Mouse (Mus musculus) heart, embryonic 16.5 days (tissue): Measurements from ENCODE around the gene Elovl1. TPM values are rescaled to one million over a fixed set of nuclear protein-coding genes. Genes with fewer than 3 reads are reported as not detected.

Source experiments
- ATAC-seq: fragments of 200-750 bp; cut with Nextera tagmentation; replicated peaks from 2 replicates; pipeline ENCODE4 v1.8.0; 2017; ENCODE audit warnings: moderate number of reproducible peaks; ENCODE audit not compliant: insufficient read depth, low FRiP score; ENCODE audit errors: extremely low read depth
- H3K27ac ChIP-seq: fragments of 300-500 bp; sonication (generic); 2 replicates; pipeline ENCODE4 v1.5.1; 2014; ENCODE audit warnings: mild to moderate bottlenecking, low read length, control low read depth, moderate library complexity
- H3K27me3 ChIP-seq: fragments of 300-500 bp; sonication (generic); 2 replicates; pipeline ENCODE4 v1.6.1; 2014; ENCODE audit warnings: low read length, mixed read lengths; ENCODE audit not compliant: control insufficient read depth, insufficient read depth
- H3K36me3 ChIP-seq: fragments of 300-500 bp; sonication (generic); 2 replicates; pipeline ENCODE4 v1.6.1; 2014; ENCODE audit not compliant: control insufficient read depth, insufficient read depth
- H3K4me1 ChIP-seq: fragments of 300-500 bp; sonication (generic); 2 replicates; pipeline ENCODE4 v1.6.1; 2014; ENCODE audit warnings: low read length, mixed read lengths; ENCODE audit not compliant: control insufficient read depth, insufficient read depth
- H3K4me2 ChIP-seq: fragments of 300-500 bp; sonication (generic); 2 replicates; pipeline ENCODE4 v1.6.1; 2014; ENCODE audit warnings: low read depth, mild to moderate bottlenecking, control low read depth, low read length
- H3K4me3 ChIP-seq: fragments of 300-500 bp; sonication (generic); 2 replicates; pipeline ENCODE4 v1.5.1; 2014; ENCODE audit warnings: mild to moderate bottlenecking, control low read depth, low read length
- H3K9ac ChIP-seq: fragments of 300-500 bp; sonication (generic); 2 replicates; pipeline ENCODE4 v1.6.1; 2014; ENCODE audit warnings: low read length, control low read depth
- H3K9me3 ChIP-seq: fragments of 300-500 bp; sonication (generic); replicated peaks from 2 replicates; pipeline ENCODE4 v1.6.1; 2016; ENCODE audit warnings: low read length; ENCODE audit not compliant: control insufficient read depth
- WGBS: fragments of 180-500 bp; shearing (Covaris S2); extraction: QIAGEN DNeasy Blood & Tissue Kit; methylation state at CpG from one replicate; pipeline ENCODE4 v1.1.7; 2014; 5-methylcytosine and 5-hydroxymethylcytosine counted together
- polyA plus RNA-seq: library from polyadenylated mRNA; unstranded; fragments of >200 nt; fragmentation: Nextera tagmentation; extraction: Ambion mirVana; gene quantifications from 2 replicates; pipeline ENCODE4 v1.2.1, GENCODE M21; 2015

The Elovl1 gene
- polyA plus RNA-seq, 1 experiment from 2014 or later, result 66.5 TPM

DNA sequence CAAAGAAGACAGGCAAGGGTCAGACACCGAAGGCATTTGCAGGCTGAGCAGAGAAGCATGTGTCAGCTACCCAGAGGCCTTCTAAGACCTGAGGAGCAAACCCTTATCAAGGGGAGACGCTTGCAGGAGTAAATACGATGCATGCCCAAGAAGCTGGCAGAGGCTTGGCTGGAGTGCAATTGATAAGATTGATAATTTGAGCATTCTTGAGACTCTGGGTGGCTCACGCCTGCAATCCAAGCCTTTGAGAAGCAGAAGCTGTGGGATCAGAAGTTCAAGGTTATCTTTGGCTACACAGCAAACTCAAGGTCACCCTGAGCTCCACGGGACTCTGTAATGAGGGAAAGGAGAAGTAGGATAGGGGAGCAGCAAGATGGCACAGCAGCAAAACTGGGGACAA is 26.0 kb upstream of the Elovl1 start:
- no peak overlapping the region for H3K4me2 ChIP-seq
- WGBS, result 62% methylated on average over 5 of the region's 5 CpGs
- H3K36me3 ChIP-seq, result peaks cover 63% of the 10 kb centered on the region
- H3K9ac ChIP-seq, result no peak overlapping the region
- H3K4me1 ChIP-seq, result no peaks in the 10 kb centered on the region; the same call in 1 of the 2 replicates
- no peaks in the 10 kb centered on the region for H3K27me3 ChIP-seq
- no peaks in the 10 kb centered on the region for H3K9me3 ChIP-seq
- no peak for ATAC-seq
- no peak overlapping the region for H3K4me3 ChIP-seq
- 0 out of 2 replicates have a peak overlapping the region, but pooled peaks have one; percentile 18 for H3K27ac ChIP-seq

DNA sequence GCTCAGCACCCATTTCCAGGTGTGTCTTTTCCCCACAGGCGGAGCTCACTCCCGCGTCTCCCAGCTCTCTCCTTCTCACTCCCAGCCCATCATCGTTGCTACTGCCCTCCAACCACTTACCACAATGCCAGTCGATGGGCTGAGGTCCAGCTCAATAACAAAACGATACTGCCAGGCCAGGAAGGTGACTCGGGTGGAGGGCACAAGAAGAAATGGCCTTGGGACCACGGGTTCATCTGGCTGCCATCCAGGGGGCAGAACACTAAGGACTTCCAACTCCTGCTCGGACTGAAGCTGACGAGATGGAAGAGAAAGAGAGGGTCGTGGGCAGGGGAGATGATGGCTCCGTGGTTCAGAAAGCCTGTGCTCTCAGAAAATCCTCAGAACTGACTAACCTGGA is 25.2 kb upstream of the Elovl1 start:
- WGBS, result 92% methylated on average over 12 of the region's 12 CpGs
- Histone ChIP-seq H3K4me2 (no peak overlapping the region), H3K4me3 (no peak overlapping the region), H3K27me3 (no peaks in the 10 kb centered on the region), H3K36me3 (peaks cover 61% of the 10 kb centered on the region), H3K27ac (no peak overlapping the region), H3K9ac (no peak overlapping the region), H3K9me3 (no peaks in the 10 kb centered on the region), H3K4me1 (no peaks in the 10 kb centered on the region; the same call in 1 of the 2 replicates)
- no peak for ATAC-seq

DNA sequence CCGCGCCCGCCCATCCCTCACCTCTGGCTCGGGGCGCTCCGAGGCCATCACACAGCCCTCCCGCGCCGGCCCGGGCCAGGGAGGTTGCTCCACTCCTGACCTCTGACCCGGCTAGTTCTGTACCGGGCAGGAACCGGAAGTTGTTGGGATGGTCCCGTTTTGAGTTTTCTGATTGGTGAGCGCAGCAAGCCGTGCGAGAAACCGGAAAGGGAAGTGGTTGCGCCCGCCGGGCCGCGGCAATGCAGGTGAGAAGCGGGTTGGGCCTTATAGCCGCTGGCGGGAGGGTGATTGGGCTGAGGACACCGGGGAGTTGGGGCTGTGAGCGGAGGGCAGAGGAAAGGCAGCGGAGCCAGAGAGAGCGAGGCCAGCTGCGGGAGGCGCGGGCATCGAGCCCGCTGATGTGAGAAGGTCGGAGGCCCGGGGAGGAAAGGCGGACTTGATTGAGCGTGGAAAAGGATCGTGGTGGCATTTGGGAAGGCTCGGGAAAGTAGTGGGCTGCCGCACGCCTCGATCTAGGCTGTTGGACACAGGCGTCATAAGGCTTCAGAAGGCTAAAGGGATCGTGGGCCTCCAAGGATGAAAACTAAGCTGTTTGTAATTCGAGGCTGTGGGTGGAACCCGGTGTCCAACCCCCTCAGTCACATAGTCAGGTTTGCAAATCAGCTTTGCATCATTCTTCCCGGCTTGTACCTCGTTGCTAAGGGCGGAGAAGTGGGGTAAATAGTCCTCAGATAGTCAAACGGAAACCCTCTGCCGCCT is 18.6 kb upstream of the Elovl1 start, which contains the start of the genes Szt2 and Med8:
TSS of gene Szt2 (minus strand) at position 132 of the 759 bp plus-strand sequence.
TSS of gene Med8 (plus strand) at position 196 of the 759 bp plus-strand sequence.
- H3K4me1 ChIP-seq, result peaks cover 14% of the 10 kb centered on the region
- peak within 1 kb of the TSS; percentile 74 for H3K27ac ChIP-seq
- peak within 1 kb of the TSS; percentile 95 for H3K9ac ChIP-seq
- peak within 1 kb of the TSS; percentile 85 for H3K4me3 ChIP-seq
- H3K36me3 ChIP-seq, result peaks cover 29% of the 10 kb centered on the region
- under 1% methylated on average over 53 of the region's 53 CpGs for WGBS
- no peaks in the 10 kb centered on the region for H3K27me3 ChIP-seq
- H3K4me2 ChIP-seq, result peak within 1 kb of the TSS; percentile 72
- no peaks in the 10 kb centered on the region for H3K9me3 ChIP-seq
- peak; percentile 95 for ATAC-seq

DNA sequence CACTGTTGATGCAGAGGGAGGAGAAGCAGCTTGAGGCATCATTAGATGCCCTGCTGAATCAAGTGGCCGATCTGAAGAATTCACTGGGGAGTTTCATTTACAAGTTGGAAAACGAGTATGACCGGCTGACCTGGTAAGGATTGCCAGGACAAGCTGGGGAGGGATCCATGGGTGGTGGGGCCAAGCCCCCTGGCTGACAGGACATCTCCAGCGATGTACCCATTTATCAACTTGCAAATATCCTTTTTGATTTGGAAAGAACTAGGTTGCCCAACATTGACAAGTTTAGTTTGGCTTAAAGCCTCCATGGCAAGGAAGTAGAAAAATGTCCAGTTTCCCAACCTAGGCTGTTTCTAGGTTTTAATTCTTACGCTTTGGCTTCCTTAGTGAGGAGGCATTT is 17.0 kb upstream of the Elovl1 start:
- Histone ChIP-seq H3K27ac (no peak overlapping the region), H3K4me1 (peaks cover 14% of the 10 kb centered on the region), H3K36me3 (peaks cover 34% of the 10 kb centered on the region), H3K4me2 (no peak overlapping the region), H3K4me3 (no peak overlapping the region), H3K27me3 (no peaks in the 10 kb centered on the region), H3K9me3 (no peaks in the 10 kb centered on the region), H3K9ac (no peak overlapping the region)
- 88% methylated on average over 5 of the region's 5 CpGs for WGBS
- no peak for ATAC-seq

DNA sequence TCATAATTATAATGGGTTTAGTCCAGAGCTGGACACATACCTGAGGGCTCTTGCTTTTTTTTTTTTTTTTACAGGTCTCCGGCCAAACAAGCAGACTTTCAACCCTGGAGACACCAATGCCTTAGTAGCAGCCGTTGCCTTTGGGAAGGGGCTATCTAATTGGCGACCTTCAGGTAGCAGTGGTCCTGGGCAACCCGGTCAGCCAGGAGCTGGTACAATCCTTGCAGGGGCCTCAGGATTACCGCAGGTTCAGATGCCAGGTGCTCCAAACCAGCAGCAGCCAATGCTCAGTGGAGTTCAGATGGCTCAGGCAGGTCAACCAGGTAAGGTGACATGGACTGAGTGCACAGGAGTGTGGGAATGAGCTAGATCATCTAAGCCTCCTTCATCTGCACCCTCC is 14.3 kb upstream of the Elovl1 start:
- no peak overlapping the region for H3K4me3 ChIP-seq
- peaks cover 47% of the 10 kb centered on the region for H3K36me3 ChIP-seq
- ATAC-seq, result no peak
- WGBS, result 89% methylated on average over 5 of the region's 5 CpGs
- H3K4me2 ChIP-seq, result no peak overlapping the region
- no peak overlapping the region for H3K9ac ChIP-seq
- peaks cover 8% of the 10 kb centered on the region for H3K4me1 ChIP-seq
- H3K27me3 ChIP-seq, result no peaks in the 10 kb centered on the region
- no peak overlapping the region for H3K27ac ChIP-seq
- H3K9me3 ChIP-seq, result no peaks in the 10 kb centered on the region

DNA sequence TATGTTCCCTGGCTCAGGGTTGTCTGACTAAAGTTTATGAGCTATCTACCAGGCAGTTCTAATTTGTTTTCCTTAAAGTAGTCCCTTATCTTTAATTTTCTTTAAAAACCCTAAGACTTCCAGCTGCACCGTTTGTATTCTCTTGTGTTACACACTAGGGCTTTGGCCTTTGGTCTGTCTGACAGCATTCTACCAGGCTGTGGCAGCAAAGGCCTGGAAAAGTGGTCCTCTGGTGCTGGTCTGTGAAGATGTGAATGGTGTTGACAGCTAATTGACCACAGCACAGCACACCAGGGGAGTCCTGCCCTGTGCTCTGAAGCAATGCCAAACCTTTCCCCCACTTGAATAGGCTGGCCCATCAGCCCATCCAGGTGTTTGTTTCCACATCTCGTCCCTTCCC is 12.1 kb upstream of the Elovl1 start:
- WGBS, result 68% methylated on average over 2 of the region's 2 CpGs

DNA sequence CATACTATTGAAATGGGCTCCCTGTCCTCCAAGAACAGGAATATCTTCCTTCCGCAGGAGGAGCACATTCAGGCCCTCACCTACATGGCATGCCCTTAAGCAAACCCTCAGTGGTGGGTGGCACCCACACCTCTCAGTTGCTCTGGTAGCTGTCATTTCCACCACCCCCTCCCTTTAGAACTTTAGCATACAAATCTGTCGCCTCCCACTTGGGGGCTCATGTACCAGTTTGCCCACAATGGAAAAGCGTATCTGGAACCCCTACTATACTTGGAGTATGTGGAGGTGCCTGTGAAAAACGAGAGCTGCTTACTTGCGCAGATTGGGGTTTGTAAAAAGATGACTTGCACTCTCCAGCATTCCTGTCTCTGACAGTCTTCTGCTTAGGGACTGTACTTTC is 11.6 kb upstream of the Elovl1 start:
- H3K27me3 ChIP-seq, result no peaks in the 10 kb centered on the region
- no peak overlapping the region for H3K4me2 ChIP-seq
- no peaks in the 10 kb centered on the region for H3K4me1 ChIP-seq
- H3K9me3 ChIP-seq, result no peaks in the 10 kb centered on the region
- peaks cover 50% of the 10 kb centered on the region for H3K36me3 ChIP-seq
- H3K4me3 ChIP-seq, result no peak overlapping the region
- no peak overlapping the region for H3K9ac ChIP-seq
- WGBS, result 90% methylated on average over 5 of the region's 5 CpGs
- no peak overlapping the region for H3K27ac ChIP-seq
- no peak for ATAC-seq

More for the DNA sequence above, 12.1 kb upstream of the Elovl1 start:
- peaks cover 50% of the 10 kb centered on the region for H3K36me3 ChIP-seq
- no peaks in the 10 kb centered on the region for H3K27me3 ChIP-seq
- H3K9me3 ChIP-seq, result no peaks in the 10 kb centered on the region
- H3K9ac ChIP-seq, result no peak overlapping the region
- H3K4me1 ChIP-seq, result no peaks in the 10 kb centered on the region
- no peak overlapping the region for H3K4me2 ChIP-seq
- H3K27ac ChIP-seq, result no peak overlapping the region
- no peak for ATAC-seq
- no peak overlapping the region for H3K4me3 ChIP-seq

DNA sequence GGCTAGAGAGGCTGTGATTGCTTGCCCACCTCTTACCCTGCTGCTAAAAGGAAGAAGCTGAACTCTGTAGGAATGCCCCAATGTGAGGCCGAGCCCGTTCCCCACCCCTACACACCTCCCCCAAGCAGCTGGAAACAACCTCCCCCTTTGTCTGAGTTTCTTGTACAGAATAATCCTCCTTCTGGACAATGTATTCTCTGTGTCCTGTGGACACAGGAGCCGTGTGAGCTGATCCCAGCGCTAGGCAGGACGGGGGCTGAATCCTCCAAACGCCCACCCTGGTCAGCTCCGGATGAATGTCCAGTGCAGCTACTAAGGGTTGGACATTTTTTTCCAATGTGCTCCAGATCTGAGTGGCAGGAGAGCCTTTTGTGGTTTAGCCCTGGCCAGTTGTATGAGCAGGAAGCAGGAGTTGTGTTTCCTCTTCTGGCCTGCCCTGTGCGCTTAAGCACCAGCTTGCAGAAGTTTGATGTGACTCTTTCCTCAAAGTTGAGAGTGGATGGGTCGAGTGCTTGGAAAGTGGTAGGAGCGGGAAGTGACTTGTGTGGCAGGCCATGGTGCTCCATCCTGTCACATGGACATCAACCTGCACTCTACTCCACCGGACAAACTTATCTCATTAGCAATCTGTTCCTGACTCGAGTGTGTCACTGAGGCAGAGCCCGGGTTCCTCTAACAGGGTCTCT is 10.6 kb upstream of the Elovl1 start:
- 79% methylated on average over 13 of the region's 13 CpGs for WGBS
- no peaks in the 10 kb centered on the region for H3K27me3 ChIP-seq
- no peaks in the 10 kb centered on the region for H3K4me1 ChIP-seq
- H3K27ac ChIP-seq, result no peak overlapping the region
- no peak overlapping the region for H3K4me3 ChIP-seq
- H3K9ac ChIP-seq, result no peak overlapping the region
- no peaks in the 10 kb centered on the region for H3K9me3 ChIP-seq
- H3K4me2 ChIP-seq, result no peak overlapping the region
- ATAC-seq, result no peak
- peaks cover 47% of the 10 kb centered on the region for H3K36me3 ChIP-seq

DNA sequence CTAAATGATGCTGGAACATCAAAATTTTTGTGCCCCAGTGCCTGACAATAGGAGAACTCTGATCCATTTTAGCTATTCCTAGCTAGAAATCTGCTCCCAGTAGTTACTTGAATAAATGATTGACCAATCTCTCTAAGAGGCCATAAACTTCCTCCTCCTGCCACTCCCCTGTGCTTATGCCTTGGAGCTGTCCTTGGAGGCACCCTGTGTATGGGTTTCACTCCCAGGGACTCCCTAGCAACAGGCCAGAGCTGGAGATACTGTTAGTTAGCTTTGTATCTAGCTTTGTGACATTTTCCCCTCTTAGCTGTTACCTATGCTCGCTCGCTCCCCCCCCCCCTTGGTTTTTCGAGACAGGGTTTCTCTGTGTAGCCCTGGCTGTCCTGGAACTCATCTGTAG is 6.5 kb upstream of the Elovl1 start:
- WGBS, result 95% methylated on average over 3 of the region's 3 CpGs
- H3K27ac ChIP-seq, result no peak overlapping the region
- no peak for ATAC-seq

More for the DNA sequence above, 6.5 kb upstream of the Elovl1 start:
- H3K4me2 ChIP-seq, result no peak overlapping the region
- H3K9me3 ChIP-seq, result no peaks in the 10 kb centered on the region
- H3K9ac ChIP-seq, result no peak overlapping the region
- no peaks in the 10 kb centered on the region for H3K27me3 ChIP-seq
- H3K4me3 ChIP-seq, result no peak overlapping the region
- no peaks in the 10 kb centered on the region for H3K4me1 ChIP-seq
- H3K36me3 ChIP-seq, result peaks cover 11% of the 10 kb centered on the region
